Mouse (Mus musculus) stomach, postnatal 0 days (tissue): ENCODE measurements at regions not wholly inside any gene's neighbourhood (a gene's known extent, or its start where the extent isn't known, plus 50 kb on each side); places are given as distances from the start of the nearest gene placed in this dataset.
A peak's percentile ranks its signal among the peaks of the same experiment; 100 is the strongest.

Experiments
- ATAC-seq: fragments of 200-750 bp; cut with Nextera tagmentation; 2 replicates; pipeline ENCODE4 v1.8.0; 2017; ENCODE audit not compliant: low FRiP score, low TSS enrichment
- DNase-seq: peaks from one replicate; pipeline ENCODE4 v3.0.0-alpha.2; 2016; ENCODE audit warnings: low spot score
- H3K27ac ChIP-seq: fragments of 300-500 bp; sonication (generic); replicated peaks from 2 replicates; pipeline ENCODE4 v1.5.1; 2014; ENCODE audit warnings: mild to moderate bottlenecking, control low read depth
- H3K27me3 ChIP-seq: fragments of 300-500 bp; sonication (generic); 2 replicates; pipeline ENCODE4 v1.6.1; 2014; ENCODE audit warnings: low read length; ENCODE audit not compliant: control insufficient read depth, insufficient read depth
- H3K36me3 ChIP-seq: fragments of 300-500 bp; sonication (generic); 2 replicates; pipeline ENCODE4 v1.6.1; 2014; ENCODE audit warnings: low read length, mixed read lengths; ENCODE audit not compliant: control insufficient read depth, insufficient read depth
- H3K4me1 ChIP-seq: fragments of 300-500 bp; sonication (generic); replicated peaks from 2 replicates; pipeline ENCODE4 v1.6.1; 2014; ENCODE audit warnings: antibody characterized with exemption; ENCODE audit not compliant: control insufficient read depth, insufficient read depth
- H3K4me2 ChIP-seq: fragments of 300-500 bp; sonication (generic); replicated peaks from 2 replicates; pipeline ENCODE4 v1.6.1; 2014; ENCODE audit warnings: low read depth, mild to moderate bottlenecking, control low read depth, moderate library complexity
- H3K4me3 ChIP-seq: fragments of 300-500 bp; sonication (generic); 2 replicates; pipeline ENCODE4 v1.5.1; 2014; ENCODE audit warnings: low read depth, low read length, control low read depth
- H3K9ac ChIP-seq: fragments of 300-500 bp; sonication (generic); 2 replicates; pipeline ENCODE4 v1.6.1; 2014; ENCODE audit warnings: mild to moderate bottlenecking, low read length, control low read depth, mixed read lengths
- H3K9me3 ChIP-seq: fragments of 300-500 bp; sonication (generic); 2 replicates; pipeline ENCODE4 v1.6.1; 2016; ENCODE audit warnings: low read length; ENCODE audit not compliant: control insufficient read depth
- CTCF ChIP-seq: IDR thresholded peaks from 2 replicates; pipeline ENCODE4 v1.5.1; 2016; ENCODE audit warnings: antibody characterized with exemption, low read depth, mild to moderate bottlenecking, moderate library complexity
- EP300 ChIP-seq: optimal IDR thresholded peaks from 2 replicates; pipeline ENCODE3; 2016; ENCODE audit warnings: antibody characterized with exemption
- WGBS: fragments of 180-500 bp; shearing (Covaris S2); extraction: QIAGEN DNeasy Blood & Tissue Kit; methylation state at CpG from one replicate; pipeline ENCODE4 v1.1.7; 2014; 5-methylcytosine and 5-hydroxymethylcytosine counted together

GRCm38 (mm10) chr13:31294011-31294410 is 261.9 kb upstream of the Foxq1 start:
- no peaks in the 10 kb centered on the region for H3K36me3 ChIP-seq
- H3K9ac ChIP-seq, result no peak overlapping the region
- TF ChIP-seq EP300, result no peak
- no peak for TF ChIP-seq CTCF
- no peak overlapping the region for H3K4me3 ChIP-seq
- ATAC-seq (no peak), DNase-seq (no peak)
- H3K9me3 ChIP-seq, result no peaks in the 10 kb centered on the region
- no peak overlapping the region for H3K4me2 ChIP-seq
- WGBS, result 69% methylated on average over 7 of the region's 7 CpGs
- no peak overlapping the region; the same call in 1 of the 2 replicates for H3K27ac ChIP-seq
- no peaks in the 10 kb centered on the region for H3K27me3 ChIP-seq
- no peaks in the 10 kb centered on the region for H3K4me1 ChIP-seq

- peak overlapping the region; percentile 56 for H3K27ac ChIP-seq
- DNase-seq (no peak), ATAC-seq (peak; percentile 70)
- no peaks in the 10 kb centered on the region for H3K27me3 ChIP-seq
- no peaks in the 10 kb centered on the region for H3K9me3 ChIP-seq
- H3K4me1 ChIP-seq, result no peaks in the 10 kb centered on the region
- WGBS, result 32% methylated on average over 5 of the region's 5 CpGs
- H3K36me3 ChIP-seq, result no peaks in the 10 kb centered on the region
- TF ChIP-seq CTCF (no peak), EP300 (no peak)
- no peak overlapping the region for H3K4me3 ChIP-seq
- H3K9ac ChIP-seq, result no peak overlapping the region
- no peak overlapping the region for H3K4me2 ChIP-seq
Measured at GRCm38 (mm10) chr13:31303194-31303593, 252.7 kb upstream of the Foxq1 start.

GRCm38 (mm10) chr13:31304286-31304865 is 251.6 kb upstream of the Foxq1 start:
- ATAC-seq (no peak), DNase-seq (no peak)
- Histone ChIP-seq H3K4me1 (peaks cover 2% of the 10 kb centered on the region; the same call in 1 of the 2 replicates), H3K4me2 (no peak overlapping the region), H3K9me3 (no peaks in the 10 kb centered on the region), H3K4me3 (no peak overlapping the region), H3K27me3 (no peaks in the 10 kb centered on the region), H3K36me3 (no peaks in the 10 kb centered on the region), H3K27ac (peak overlapping the region; percentile 56; the same call in 1 of the 2 replicates), H3K9ac (no peak overlapping the region)
- WGBS, result 60% methylated on average over 5 of the region's 5 CpGs
- peak; percentile 81 for TF ChIP-seq EP300
- no peak for TF ChIP-seq CTCF

- 24% methylated on average over 6 of the region's 6 CpGs for WGBS
Measured at GRCm38 (mm10) chr13:31309083-31309621, 246.8 kb upstream of the Foxq1 start.

GRCm38 (mm10) chr13:31312772-31313171 is 243.2 kb upstream of the Foxq1 start:
- Histone ChIP-seq H3K4me3 (no peak overlapping the region), H3K9me3 (no peaks in the 10 kb centered on the region), H3K4me1 (peaks cover 2% of the 10 kb centered on the region; the same call in 1 of the 2 replicates), H3K27me3 (no peaks in the 10 kb centered on the region), H3K9ac (no peak overlapping the region), H3K27ac (no peak overlapping the region), H3K36me3 (no peaks in the 10 kb centered on the region), H3K4me2 (no peak overlapping the region)
- 54% methylated on average over 7 of the region's 7 CpGs for WGBS
- DNase-seq (no peak), ATAC-seq (no peak)
- TF ChIP-seq CTCF, result no peak
- TF ChIP-seq EP300, result no peak

More at GRCm38 (mm10) chr13:31309083-31309621, 246.8 kb upstream of the Foxq1 start:
- Histone ChIP-seq H3K4me3 (no peak overlapping the region), H3K9me3 (no peaks in the 10 kb centered on the region), H3K4me1 (peaks cover 2% of the 10 kb centered on the region; the same call in 1 of the 2 replicates), H3K27me3 (no peaks in the 10 kb centered on the region), H3K9ac (no peak overlapping the region), H3K27ac (peak overlapping the region; percentile 56), H3K4me2 (no peak overlapping the region), H3K36me3 (no peaks in the 10 kb centered on the region)
- ATAC-seq (peak; percentile 95), DNase-seq (peak; percentile 81)
- TF ChIP-seq CTCF (no peak), EP300 (peak; percentile 52)

GRCm38 (mm10) chr13:31313821-31314220 is 242.1 kb upstream of the Foxq1 start:
- Histone ChIP-seq H3K4me3 (no peak overlapping the region), H3K4me2 (no peak overlapping the region), H3K27me3 (no peaks in the 10 kb centered on the region), H3K4me1 (no peaks in the 10 kb centered on the region), H3K9me3 (no peaks in the 10 kb centered on the region), H3K27ac (no peak overlapping the region), H3K36me3 (no peaks in the 10 kb centered on the region), H3K9ac (no peak overlapping the region)
- WGBS, result 62% methylated on average over 5 of the region's 5 CpGs
- no peak for TF ChIP-seq EP300
- no peak for TF ChIP-seq CTCF
- no peak for ATAC-seq
- DNase-seq, result no peak
